Mouse (Mus musculus): ENCODE measurements at regions not wholly inside any gene's neighbourhood (a gene's known extent, or its start where the extent isn't known, plus 50 kb on each side); places are given as distances from the start of the nearest gene placed in this dataset.

DNA sequence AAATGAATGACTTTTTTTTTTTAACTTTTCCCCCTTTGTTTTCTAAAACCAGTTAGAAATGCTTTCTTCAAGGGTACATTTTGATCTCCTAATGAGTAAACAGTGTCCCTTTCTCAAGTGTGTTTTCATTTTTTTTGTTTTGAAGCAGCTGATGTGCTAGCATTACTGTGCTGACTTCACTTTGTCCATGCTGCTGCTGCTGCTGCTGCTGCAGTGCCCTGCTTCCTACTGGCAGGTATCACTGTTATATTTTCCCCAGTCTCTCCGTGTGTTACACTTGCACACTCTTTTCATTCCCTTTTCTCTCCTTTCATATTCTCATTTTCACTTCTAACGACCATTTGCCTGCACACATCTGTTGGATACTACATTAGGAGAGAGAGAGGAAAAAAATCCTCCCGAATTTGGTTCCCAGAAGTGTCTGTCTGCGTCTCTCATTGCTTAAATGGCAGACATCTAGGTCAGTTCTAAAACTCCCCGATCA is 266.0 kb downstream of the Cd109 start:
- H3K4me3 ChIP-seq (ENCODE audit: insufficient read depth, low read length): no peak overlapping the region
- TF ChIP-seq POLR2A (IDR thresholded peaks at IDR 0.05; ENCODE audit: extremely low read depth, insufficient read depth, low read length): no peak
- TF ChIP-seq CTCF (IDR thresholded peaks at IDR 0.05; ENCODE audit: extremely low read depth, insufficient read depth, low read length): no peak
- H3K4me1 ChIP-seq (ENCODE audit: control insufficient read depth, insufficient read depth, low read length): no peaks in the 10 kb centered on the region
- H3K27ac ChIP-seq (ENCODE audit: insufficient read depth, low read length): no peak overlapping the region

- no peak overlapping the region for H3K4me3 ChIP-seq (ENCODE audit: insufficient read depth, low read length)
- no peak for TF ChIP-seq POLR2A (IDR thresholded peaks at IDR 0.05; ENCODE audit: extremely low read depth, insufficient read depth, low read length)
- no peak overlapping the region for H3K27ac ChIP-seq (ENCODE audit: insufficient read depth, low read length)
- H3K4me1 ChIP-seq (ENCODE audit: control insufficient read depth, insufficient read depth, low read length): no peaks in the 10 kb centered on the region
Observed at GRCm38 (mm10) chr9:78903211-78903610, 287.9 kb downstream of the Cd109 start.

GRCm38 (mm10) chr9:78917336-78917735 is 302.0 kb downstream of the Cd109 start:
- H3K4me1 ChIP-seq (ENCODE audit: control insufficient read depth, insufficient read depth, low read length): no peaks in the 10 kb centered on the region
- no peak overlapping the region for H3K27ac ChIP-seq (ENCODE audit: insufficient read depth, low read length)
- no peak overlapping the region for H3K4me3 ChIP-seq (ENCODE audit: insufficient read depth, low read length)
- TF ChIP-seq POLR2A (IDR thresholded peaks at IDR 0.05; ENCODE audit: extremely low read depth, insufficient read depth, low read length) (no peak), CTCF (IDR thresholded peaks at IDR 0.05; ENCODE audit: extremely low read depth, insufficient read depth, low read length) (no peak)

GRCm38 (mm10) chr9:78925977-78926593 is 310.7 kb downstream of the Cd109 start:
- no peak overlapping the region for H3K4me3 ChIP-seq (ENCODE audit: insufficient read depth, low read length)
- no peaks in the 10 kb centered on the region for H3K4me1 ChIP-seq (ENCODE audit: control insufficient read depth, insufficient read depth, low read length)

GRCm38 (mm10) chr9:78941648-78942047 is 326.3 kb downstream of the Cd109 start:
- Histone ChIP-seq H3K4me3 (ENCODE audit: insufficient read depth, low read length) (no peak overlapping the region), H3K27ac (ENCODE audit: insufficient read depth, low read length) (no peak overlapping the region), H3K4me1 (ENCODE audit: control insufficient read depth, insufficient read depth, low read length) (no peaks in the 10 kb centered on the region)
- no peak for TF ChIP-seq CTCF (IDR thresholded peaks at IDR 0.05; ENCODE audit: extremely low read depth, insufficient read depth, low read length)
- TF ChIP-seq POLR2A (IDR thresholded peaks at IDR 0.05; ENCODE audit: extremely low read depth, insufficient read depth, low read length): no peak

More at GRCm38 (mm10) chr9:78925977-78926593, 310.7 kb downstream of the Cd109 start:
- H3K27ac ChIP-seq (ENCODE audit: insufficient read depth, low read length): no peak overlapping the region
- no peak for TF ChIP-seq CTCF (IDR thresholded peaks at IDR 0.05; ENCODE audit: extremely low read depth, insufficient read depth, low read length)
- TF ChIP-seq POLR2A (IDR thresholded peaks at IDR 0.05; ENCODE audit: extremely low read depth, insufficient read depth, low read length): no peak

GRCm38 (mm10) chr9:78964813-78965212 is 349.5 kb downstream of the Cd109 start:
- no peak for TF ChIP-seq POLR2A (IDR thresholded peaks at IDR 0.05; ENCODE audit: extremely low read depth, insufficient read depth, low read length)
- TF ChIP-seq CTCF (IDR thresholded peaks at IDR 0.05; ENCODE audit: extremely low read depth, insufficient read depth, low read length): no peak
- no peak overlapping the region for H3K4me3 ChIP-seq (ENCODE audit: insufficient read depth, low read length)
- no peaks in the 10 kb centered on the region for H3K4me1 ChIP-seq (ENCODE audit: control insufficient read depth, insufficient read depth, low read length)
- H3K27ac ChIP-seq (ENCODE audit: insufficient read depth, low read length): no peak overlapping the region

- H3K27ac ChIP-seq (ENCODE audit: insufficient read depth, low read length): no peak overlapping the region
- TF ChIP-seq CTCF (IDR thresholded peaks at IDR 0.05; ENCODE audit: extremely low read depth, insufficient read depth, low read length): no peak
- TF ChIP-seq POLR2A (IDR thresholded peaks at IDR 0.05; ENCODE audit: extremely low read depth, insufficient read depth, low read length): no peak
- H3K4me1 ChIP-seq (ENCODE audit: control insufficient read depth, insufficient read depth, low read length): no peaks in the 10 kb centered on the region
- no peak overlapping the region for H3K4me3 ChIP-seq (ENCODE audit: insufficient read depth, low read length)
Observed at GRCm38 (mm10) chr9:78965226-78965950, 350.0 kb downstream of the Cd109 start.

GRCm38 (mm10) chr9:78971731-78972130 is 356.4 kb downstream of the Cd109 start:
- Histone ChIP-seq H3K4me3 (ENCODE audit: insufficient read depth, low read length) (no peak overlapping the region), H3K4me1 (ENCODE audit: control insufficient read depth, insufficient read depth, low read length) (no peaks in the 10 kb centered on the region), H3K27ac (ENCODE audit: insufficient read depth, low read length) (no peak overlapping the region)
- no peak for TF ChIP-seq POLR2A (IDR thresholded peaks at IDR 0.05; ENCODE audit: extremely low read depth, insufficient read depth, low read length)
- TF ChIP-seq CTCF (IDR thresholded peaks at IDR 0.05; ENCODE audit: extremely low read depth, insufficient read depth, low read length): no peak

GRCm38 (mm10) chr9:78983734-78984133 is 368.4 kb downstream of the Cd109 start:
- Histone ChIP-seq H3K4me1 (ENCODE audit: control insufficient read depth, insufficient read depth, low read length) (no peaks in the 10 kb centered on the region), H3K27ac (ENCODE audit: insufficient read depth, low read length) (no peak overlapping the region), H3K4me3 (ENCODE audit: insufficient read depth, low read length) (no peak overlapping the region)
- TF ChIP-seq POLR2A (IDR thresholded peaks at IDR 0.05; ENCODE audit: extremely low read depth, insufficient read depth, low read length) (no peak), CTCF (IDR thresholded peaks at IDR 0.05; ENCODE audit: extremely low read depth, insufficient read depth, low read length) (no peak)

Measured in cortical plate, adult 2 months (tissue).